ENCODE assay signal across 22 mouse cellular contexts in genomic region chr1:125974649-125975048, GRCm38 (mm10).
A peak's percentile ranks its signal among the peaks of the same experiment; 100 is the strongest.
DNase-seq lines count a peak whose midpoint lies in the region.
"Had no signal": no experiment of that assay in that cellular context is flagged by ENCODE, and none has a peak within 500 bp of the region (broad histone marks: within the 10 kb centered on the region; RNA-seq: fewer than 3 reads in every experiment).

No protein-coding gene starts in this region.

- no peaks in the 10 kb centered on the region for H3K36me3 ChIP-seq in heart, embryonic 10.5 days
- H3K36me3 ChIP-seq: embryonic facial prominence, embryonic 13.5 days; embryonic facial prominence, embryonic 15.5 days; forebrain, embryonic 10.5 days; forebrain, embryonic 12.5 days had no signal

- H3K4me3 ChIP-seq in heart, embryonic 10.5 days = no peak overlapping the region
- H3K4me3 ChIP-seq: embryonic facial prominence, embryonic 13.5 days; embryonic facial prominence, embryonic 15.5 days; erythroblast, embryonic 14.5 days; forebrain, embryonic 10.5 days; forebrain, embryonic 12.5 days had no signal

- no peaks in the 10 kb centered on the region for H3K27me3 ChIP-seq in heart, embryonic 10.5 days (ENCODE audit: insufficient read depth, poor library complexity, severe bottlenecking)
- H3K27me3 ChIP-seq: embryonic facial prominence, embryonic 13.5 days; embryonic facial prominence, embryonic 15.5 days; forebrain, embryonic 12.5 days had no signal

- DNase-seq in heart, adult 11 months = peak; percentile 65
- no peak for DNase-seq in heart, embryonic 10.5 days (ENCODE audit: low spot score)
- DNase-seq in right cerebral cortex, adult 18-20 months = peak; percentile 4
- no peak for DNase-seq in right cerebral cortex, postnatal 14 days
- peak; percentile 23 for DNase-seq in brain, adult 2 months (ENCODE audit: low read depth, low spot score)
- DNase-seq in telencephalon, adult 2 months (ENCODE audit: low read depth, low spot score) = peak; percentile 26
- no peak for DNase-seq in kidney, adult 18-20 months
- DNase-seq: adrenal gland, adult 8-10 months; adrenal gland, postnatal 14 days; adrenal gland, postnatal 36 days; cerebellum, adult 11 months; cerebellum, adult 18-20 months; cerebellum, adult 8-10 months; cerebellum, adult 9-11 months; cerebellum, postnatal 14 days; cerebellum, postnatal 36 days; embryo, embryonic 11 days had no signal

- no peaks in the 10 kb centered on the region for H3K9me3 ChIP-seq in heart, embryonic 10.5 days
- H3K9me3 ChIP-seq: embryonic facial prominence, embryonic 13.5 days; embryonic facial prominence, embryonic 15.5 days; forebrain, embryonic 10.5 days; forebrain, embryonic 12.5 days had no signal

- no peak overlapping the region for H3K27ac ChIP-seq in heart, embryonic 10.5 days
- H3K27ac ChIP-seq: embryonic facial prominence, embryonic 13.5 days; embryonic facial prominence, embryonic 15.5 days; forebrain, embryonic 10.5 days; forebrain, embryonic 12.5 days had no signal

- H3K4me1 ChIP-seq in heart, embryonic 10.5 days = no peaks in the 10 kb centered on the region
- H3K4me1 ChIP-seq: embryonic facial prominence, embryonic 13.5 days; embryonic facial prominence, embryonic 15.5 days had no signal

- 88% methylated on average over 3 of the region's 3 CpGs for WGBS in heart, embryonic 10.5 days

Comparison
In these comparisons a context has a peak if more than half of its experiments do, and no peak if none do; other contexts are left out.
1. DNase-seq: peak in heart, adult 11 months (single experiment), right cerebral cortex, adult 18-20 months (single experiment), brain, adult 2 months (single experiment) and telencephalon, adult 2 months (single experiment); none in heart, embryonic 10.5 days (single experiment), right cerebral cortex, postnatal 14 days (single experiment) and kidney, adult 18-20 months (single experiment).